Mouse (Mus musculus) C2C12 (cell line): ENCODE data around the gene Pnmal2. TPM values are rescaled to one million over a fixed set of nuclear protein-coding genes. Genes with fewer than 3 reads are reported as not detected.
A peak's percentile ranks its signal among the peaks of the same experiment; 100 is the strongest.

Experiments used
- H3K27me3 ChIP-seq: one replicate; pipeline ENCODE4 v1.6.1; 2011; ENCODE audit not compliant: control insufficient read depth, insufficient read depth, insufficient read length
- H3K36me3 ChIP-seq: one replicate; pipeline ENCODE4 v1.6.1; 2011; ENCODE audit not compliant: control insufficient read depth, insufficient read depth
- H3K4me3 ChIP-seq: one replicate; pipeline ENCODE4 v1.5.1; 2011; ENCODE audit warnings: mild to moderate bottlenecking, control low read depth; ENCODE audit not compliant: poor library complexity, insufficient read depth, severe bottlenecking
- H3K79me2 ChIP-seq: one replicate; pipeline ENCODE4 v1.6.1; 2011; ENCODE audit not compliant: control insufficient read depth, insufficient read depth
- H3K79me3 ChIP-seq: one replicate; pipeline ENCODE4 v1.6.1; 2011; ENCODE audit warnings: low read depth, control low read depth
- H3ac ChIP-seq: one replicate; pipeline ENCODE3; 2011; ENCODE audit warnings: low read depth; ENCODE audit not compliant: control insufficient read depth, insufficient read length
- CEBPB ChIP-seq: IDR thresholded peaks from one replicate; pipeline ENCODE4 v1.6.1; 2011; ENCODE audit warnings: low read depth, mild to moderate bottlenecking, control low read depth, moderate library complexity
- CTCF ChIP-seq: IDR thresholded peaks from one replicate; pipeline ENCODE4 v1.5.1; 2011; ENCODE audit not compliant: control insufficient read depth, insufficient read depth, insufficient read length
- FOSL1 ChIP-seq: IDR thresholded peaks from one replicate; pipeline ENCODE4 v1.8.0; 2011; ENCODE audit warnings: mild to moderate bottlenecking, low read length; ENCODE audit not compliant: poor library complexity, insufficient read depth, severe bottlenecking
- MAX ChIP-seq: IDR thresholded peaks from one replicate; pipeline ENCODE4 v1.6.1; 2011; ENCODE audit warnings: mild to moderate bottlenecking, control low read depth
- MYOD1 ChIP-seq: IDR thresholded peaks from one replicate; pipeline ENCODE4 v1.6.1; 2011; ENCODE audit warnings: low read depth; ENCODE audit not compliant: control insufficient read depth, insufficient read length
- MYOG ChIP-seq: IDR thresholded peaks from one replicate; pipeline ENCODE4 v1.6.1; 2011; ENCODE audit not compliant: control insufficient read depth, insufficient read length; ENCODE audit errors: extremely low read depth
- USF1 ChIP-seq: IDR thresholded peaks from one replicate; pipeline ENCODE4 v1.6.1; 2011; ENCODE audit warnings: low read depth, mild to moderate bottlenecking, control low read depth, moderate library complexity
- polyA plus RNA-seq: library from polyadenylated mRNA; unstranded; fragments of >200 nt; fragmentation: generic; extraction: Trizol; gene quantifications from one replicate; pipeline ENCODE4 v1.2.1, GENCODE M21; 2012; ENCODE audit warnings: missing spikeins

Pnmal2 gene
- polyA plus RNA-seq, 1 experiment, result 12.6 TPM

GRCm38 (mm10) chr7:16919395-16920149 is 24.9 kb upstream of the Pnmal2 start:
- H3K79me3 ChIP-seq, result peaks cover 32% of the 10 kb centered on the region
- H3K27me3 ChIP-seq, result no peaks in the 10 kb centered on the region
- H3K79me2 ChIP-seq, result peaks cover 46% of the 10 kb centered on the region
- no peak overlapping the region for H3K4me3 ChIP-seq
- H3K36me3 ChIP-seq, result peaks cover 30% of the 10 kb centered on the region
- TF ChIP-seq MYOG (no peak), CTCF (no peak), USF1 (no peak), MYOD1 (no peak), FOSL1 (no peak), CEBPB (no peak), MAX (no peak)
- H3ac ChIP-seq, result peak overlapping the region; percentile 20

- Histone ChIP-seq H3ac (peak overlapping the region; percentile 20), H3K27me3 (no peaks in the 10 kb centered on the region), H3K79me3 (peaks cover 32% of the 10 kb centered on the region), H3K4me3 (no peak overlapping the region), H3K79me2 (peaks cover 46% of the 10 kb centered on the region), H3K36me3 (peaks cover 29% of the 10 kb centered on the region)
- TF ChIP-seq MYOD1 (no peak), FOSL1 (no peak), CTCF (no peak), USF1 (no peak), MAX (no peak), CEBPB (no peak), MYOG (no peak)
These were observed 24.3 kb upstream of the Pnmal2 start for GRCm38 (mm10) chr7:16920150-16920579.

DNA sequence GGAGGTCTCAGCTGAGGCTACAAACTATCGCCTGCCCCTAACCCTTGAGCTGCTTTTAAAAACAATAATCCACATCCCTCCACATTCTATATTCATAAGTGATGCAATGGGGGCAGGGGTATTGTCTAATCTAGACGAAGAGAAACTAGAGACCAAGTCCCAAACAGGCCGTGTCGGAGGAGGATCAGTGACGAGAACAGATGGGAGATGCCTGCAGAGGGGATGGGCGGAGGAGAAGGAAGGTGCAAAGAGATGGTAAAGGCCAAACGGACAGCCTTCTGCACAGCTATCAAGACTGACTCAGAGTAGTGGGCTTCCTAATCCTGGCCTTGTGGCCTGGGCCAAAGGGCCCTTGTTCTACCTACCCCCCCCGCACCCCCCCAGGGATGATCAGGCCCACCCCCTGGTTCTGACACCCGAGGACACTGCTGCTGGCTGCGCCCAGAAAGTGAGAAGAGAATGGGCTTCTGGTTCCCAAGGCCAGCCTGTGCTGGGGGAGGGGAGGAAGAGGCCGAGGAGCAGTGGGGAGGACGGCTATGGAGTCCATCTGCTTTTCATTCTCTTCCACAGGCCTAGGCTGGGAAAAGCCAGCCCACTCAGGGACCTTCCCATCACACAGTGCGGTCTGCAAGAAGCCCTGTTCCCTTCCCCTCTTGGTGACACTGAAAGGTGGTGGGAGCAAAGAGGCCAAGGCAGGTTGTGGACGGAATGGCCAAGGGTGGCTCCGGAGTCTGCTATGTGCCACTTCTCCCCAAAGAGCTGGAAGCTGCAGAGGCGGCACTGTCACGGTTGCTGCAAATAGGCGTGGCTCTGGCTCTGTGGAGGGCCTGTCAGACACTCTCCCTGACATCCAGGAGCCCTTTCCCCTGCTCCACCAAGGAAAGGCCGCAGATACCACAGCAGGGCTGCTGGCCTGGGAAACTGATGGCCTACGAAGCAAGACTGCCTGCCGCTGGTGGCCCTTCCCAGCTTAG is 23.4 kb upstream of the Pnmal2 start:
- TF ChIP-seq CTCF, result no peak
- no peak for TF ChIP-seq FOSL1
- no peak for TF ChIP-seq MYOD1
- TF ChIP-seq MAX, result no peak
- TF ChIP-seq CEBPB, result no peak
- no peak for TF ChIP-seq MYOG
- no peak for TF ChIP-seq USF1
- Histone ChIP-seq H3K79me2 (peaks cover 46% of the 10 kb centered on the region), H3K4me3 (no peak overlapping the region), H3K79me3 (peaks cover 32% of the 10 kb centered on the region), H3ac (no peak overlapping the region), H3K36me3 (peaks cover 29% of the 10 kb centered on the region), H3K27me3 (no peaks in the 10 kb centered on the region)

DNA sequence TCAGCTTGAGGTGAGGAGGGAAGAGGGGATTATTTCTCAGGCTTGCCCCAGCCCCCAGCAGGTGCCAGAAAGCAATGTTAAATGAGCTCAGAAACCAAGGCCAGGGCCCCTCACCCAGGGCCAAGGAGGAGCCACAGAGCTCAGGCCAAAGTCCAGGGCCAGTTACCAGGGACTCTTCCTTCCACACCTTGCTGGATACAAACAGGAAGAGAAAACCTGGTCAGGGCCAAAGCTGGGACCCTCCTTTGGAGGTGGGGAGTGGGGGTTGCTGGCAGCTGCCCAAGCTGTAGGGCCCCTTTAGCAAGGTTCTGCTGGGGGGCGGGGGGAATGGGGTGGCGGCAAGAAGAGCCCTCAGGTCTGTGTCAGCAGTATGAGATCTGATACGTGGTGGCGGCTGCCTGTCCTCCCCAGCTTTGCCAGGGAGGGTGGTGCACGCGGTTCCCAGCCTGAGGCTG is 22.6 kb upstream of the Pnmal2 start:
- H3K4me3 ChIP-seq, result no peak overlapping the region
- H3K36me3 ChIP-seq, result peaks cover 23% of the 10 kb centered on the region
- peaks cover 46% of the 10 kb centered on the region for H3K79me2 ChIP-seq
- no peak for TF ChIP-seq CEBPB
- no peak for TF ChIP-seq CTCF
- TF ChIP-seq MYOG, result no peak
- H3K27me3 ChIP-seq, result no peaks in the 10 kb centered on the region
- no peak overlapping the region for H3ac ChIP-seq
- peaks cover 32% of the 10 kb centered on the region for H3K79me3 ChIP-seq

DNA sequence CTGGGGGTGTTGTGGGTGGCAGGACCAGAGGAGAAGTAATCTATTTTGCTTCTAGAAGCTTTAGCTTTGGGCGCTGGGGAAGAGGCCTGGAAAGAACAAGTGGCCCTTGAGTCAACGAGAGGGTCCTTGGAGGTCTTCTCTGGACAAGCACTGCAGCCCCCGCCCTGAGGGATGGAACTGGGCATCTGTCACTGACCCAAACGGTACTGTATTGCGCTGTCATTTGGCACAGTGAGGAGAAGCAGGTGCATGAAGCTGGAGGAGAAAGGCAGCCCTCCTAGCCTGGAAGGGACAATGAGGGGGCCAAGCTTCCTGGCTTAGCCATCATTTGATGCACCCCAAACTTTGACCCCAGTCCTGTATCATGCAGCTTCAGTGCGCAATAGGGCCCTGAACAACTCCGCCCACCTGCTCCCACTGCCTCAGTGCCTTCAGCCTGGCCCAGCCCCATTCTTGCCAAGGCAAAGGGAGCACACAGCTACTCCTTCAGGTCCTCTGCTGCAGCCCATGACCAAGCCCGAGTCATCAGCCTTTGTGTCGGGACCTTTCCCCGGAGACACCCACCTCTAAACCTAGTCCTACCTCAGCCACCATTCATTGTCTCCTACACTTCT is 22.0 kb upstream of the Pnmal2 start:
- Histone ChIP-seq H3K4me3 (peak overlapping the region; percentile 90), H3ac (peak overlapping the region; percentile 86), H3K79me3 (peaks cover 32% of the 10 kb centered on the region), H3K27me3 (no peaks in the 10 kb centered on the region), H3K36me3 (peaks cover 18% of the 10 kb centered on the region), H3K79me2 (peaks cover 46% of the 10 kb centered on the region)
- TF ChIP-seq MYOG (no peak), USF1 (no peak), FOSL1 (no peak)
